Mouse (Mus musculus): ENCODE data around the gene Acot12.

GRCm38 (mm10) chr13:91795593-91795992, 54.3 kb downstream of the Acot12 start:
- TF ChIP-seq CTCF (IDR thresholded peaks at IDR 0.05; ENCODE audit: low read depth) (no peak), EP300 (IDR thresholded peaks at IDR 0.05; ENCODE audit: low read depth) (no peak)

Measured in liver, embryonic 14.5 days (tissue).